Mouse (Mus musculus): Measurements from ENCODE around the gene Nelfb.

DNA sequence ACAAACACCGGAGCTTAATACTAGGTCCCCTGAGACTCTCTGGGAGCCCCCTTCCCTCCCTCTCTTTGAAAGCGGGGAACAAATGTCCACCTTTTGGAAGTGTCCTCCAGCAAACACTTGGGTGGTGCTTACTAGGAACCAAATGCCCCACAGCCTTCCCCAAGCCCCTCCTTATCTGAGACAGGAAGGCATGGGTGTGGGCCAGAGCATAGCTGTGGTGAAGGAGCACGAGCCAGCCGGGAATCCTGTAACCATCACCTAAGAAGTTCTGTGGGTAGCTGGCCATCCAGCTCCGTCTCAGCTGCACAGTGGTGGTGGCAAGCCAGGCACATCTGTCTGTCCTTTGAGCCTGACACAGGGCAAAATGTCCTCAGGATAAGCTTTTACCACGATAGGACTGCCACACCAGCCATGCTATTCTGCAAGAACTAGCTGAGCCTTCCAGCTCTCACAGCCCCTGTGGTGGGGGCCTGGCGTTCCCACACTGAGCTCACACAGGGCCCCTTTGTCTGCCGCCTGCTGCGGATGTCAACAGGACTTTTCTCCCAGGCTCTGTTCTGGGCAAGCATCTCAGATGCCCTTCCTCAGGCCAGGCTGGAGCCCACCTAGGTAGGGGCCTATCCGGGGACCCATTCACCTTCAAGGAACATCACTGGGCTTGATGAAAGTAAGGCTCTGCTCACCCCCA is 32.9 kb downstream of the Nelfb start:
- TF ChIP-seq CTCF (IDR thresholded peaks at IDR 0.05; ENCODE audit: low read depth, low read length) (no peak), POLR2A (IDR thresholded peaks at IDR 0.05; ENCODE audit: borderline replicate concordance, low read depth, low read length) (no peak)

Measured in bone marrow macrophage, adult 2 months (primary cell).